Mouse (Mus musculus) olfactory bulb, adult 2 months (tissue): ENCODE data around the gene Gm20521. TPM values are rescaled to one million over a fixed set of nuclear protein-coding genes. Genes with fewer than 3 reads are reported as not detected.

ENCODE experiments used
- H3K27ac ChIP-seq: fragments of 200-500 bp; 2 replicates; pipeline ENCODE4 v1.5.1; 2012; ENCODE audit warnings: low read depth, low read length; ENCODE audit not compliant: insufficient read depth
- H3K4me1 ChIP-seq: fragments of 200-500 bp; 2 replicates; pipeline ENCODE4 v1.6.1; 2012; ENCODE audit warnings: low read length; ENCODE audit not compliant: control insufficient read depth, insufficient read depth
- H3K4me3 ChIP-seq: fragments of 200-500 bp; 2 replicates; pipeline ENCODE4 v1.5.1; 2012; ENCODE audit warnings: mild to moderate bottlenecking, low read depth, low read length, moderate library complexity; ENCODE audit not compliant: insufficient read depth
- CTCF ChIP-seq: fragments of 200-500 bp; IDR thresholded peaks from 2 replicates; pipeline ENCODE4 v1.5.1; 2012; ENCODE audit warnings: low read depth, mild to moderate bottlenecking, low read length, moderate library complexity; ENCODE audit not compliant: insufficient read depth
- POLR2A ChIP-seq: fragments of 200-500 bp; IDR thresholded peaks from 2 replicates; pipeline ENCODE4 v1.6.1; 2012; ENCODE audit warnings: mild to moderate bottlenecking, low read depth, low read length, moderate library complexity; ENCODE audit not compliant: insufficient read depth
- WGBS: fragments of 180-500 bp; shearing (Covaris S2); methylation state at CpG from one replicate; pipeline ENCODE4 v1.1.7; 2018; 5-methylcytosine and 5-hydroxymethylcytosine counted together
- polyA plus RNA-seq: library from polyadenylated mRNA; stranded (reverse); fragments of >200 nt; gene quantifications from 2 replicates; pipeline ENCODE4 v1.2.4, GENCODE M21; 2012; ENCODE audit warnings: low replicate concordance; ENCODE audit not compliant: missing spikeins, insufficient read depth, insufficient read length

Gm20521 gene
- polyA plus RNA-seq, result not detected in 2 replicates

GRCm38 (mm10) chr14:54883154-54884021 is at the start of gene Gm20521, which contains the start of gene Bcl2l2:
Gene Gm20521, plus strand, starts transcription at chr14:54883441.
Gene Bcl2l2, plus strand, starts transcription at chr14:54883377.
- H3K4me1 ChIP-seq, result peaks cover 23% of the 10 kb centered on the region
- H3K27ac ChIP-seq, result peak within 1 kb of the TSS; percentile 75
- peak within 1 kb of the TSS; percentile 72 for H3K4me3 ChIP-seq
- under 1% methylated on average over 27 of the region's 27 CpGs for WGBS
- TF ChIP-seq POLR2A (0 out of 2 replicates have a peak, but pooled peaks have one; percentile 30), CTCF (no peak)

DNA sequence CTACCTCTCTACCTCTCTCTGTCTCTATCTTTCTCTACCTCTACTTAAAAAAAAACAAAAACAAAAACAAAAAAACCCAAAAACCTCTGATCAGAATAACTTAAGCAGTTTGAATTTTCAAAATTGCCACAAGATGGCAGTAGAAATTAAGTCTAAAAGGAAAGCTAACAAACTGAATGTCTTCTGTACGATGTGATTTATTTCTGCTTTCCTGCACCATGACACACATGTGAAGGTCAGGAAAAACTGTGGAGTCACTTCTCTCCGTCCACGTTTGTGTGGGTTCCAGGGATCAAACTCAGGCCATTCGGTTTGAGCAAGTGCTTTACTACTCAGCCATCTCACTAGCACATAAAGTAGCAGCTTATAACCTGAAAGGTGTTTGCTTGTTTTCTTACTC is 39.8 kb upstream of the Gm20521 start:
- WGBS, result 3% methylated on average over 4 of the region's 4 CpGs
- TF ChIP-seq POLR2A, result no peak
- no peak for TF ChIP-seq CTCF
- H3K27ac ChIP-seq, result no peak overlapping the region

DNA sequence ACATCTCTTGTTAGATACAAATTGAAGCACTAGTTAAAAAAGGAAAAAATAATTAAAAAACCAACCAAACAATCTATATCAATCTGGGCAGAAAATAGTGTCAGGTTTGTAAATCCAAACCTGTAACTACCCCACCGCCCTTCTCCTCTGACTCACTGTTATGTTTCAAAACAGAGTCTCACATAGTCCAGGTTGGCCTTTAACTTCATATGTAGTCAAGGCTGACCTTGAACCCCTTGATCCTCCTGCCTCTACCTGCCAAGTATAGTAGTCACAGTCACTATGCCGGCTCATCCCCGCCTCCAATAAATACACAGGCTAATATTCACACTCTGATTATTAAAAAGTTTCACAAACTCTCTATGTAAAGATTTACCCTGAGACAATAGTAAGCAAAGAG is 27.5 kb upstream of the Gm20521 start:
- H3K4me1 ChIP-seq, result 0 out of 2 replicates have a peak, but pooled peaks cover 4% of the 10 kb centered on the region
- H3K4me3 ChIP-seq, result no peak overlapping the region
- 93% methylated on average over 3 of the region's 3 CpGs for WGBS
- TF ChIP-seq POLR2A (no peak), CTCF (no peak)
- H3K27ac ChIP-seq, result no peak overlapping the region

More for the DNA sequence above, 39.8 kb upstream of the Gm20521 start:
- Histone ChIP-seq H3K4me1 (no peaks in the 10 kb centered on the region), H3K4me3 (no peak overlapping the region)

DNA sequence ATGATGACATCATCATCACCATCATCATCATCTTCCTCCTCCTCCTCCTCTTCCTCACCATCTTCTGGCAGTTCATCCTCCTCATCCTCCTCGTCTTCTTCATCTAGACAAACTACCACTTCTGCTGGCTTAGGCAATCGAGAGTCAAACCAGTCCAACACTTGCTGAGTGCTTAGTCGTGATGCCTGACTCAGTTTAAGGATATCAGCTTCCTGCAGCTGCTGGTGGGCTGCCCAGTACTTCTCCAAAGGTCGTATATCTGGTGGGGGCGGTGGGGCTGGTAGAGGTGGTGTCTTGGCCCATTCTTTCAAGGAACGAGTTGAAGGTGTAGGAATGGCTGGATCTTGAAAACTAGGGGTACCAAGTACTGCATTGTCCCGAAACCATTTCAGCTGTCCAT is 26.5 kb upstream of the Gm20521 start:
- Histone ChIP-seq H3K27ac (no peak overlapping the region), H3K4me1 (0 out of 2 replicates have a peak, but pooled peaks cover 4% of the 10 kb centered on the region), H3K4me3 (no peak overlapping the region)
- no peak for TF ChIP-seq POLR2A
- TF ChIP-seq CTCF, result no peak
- 83% methylated on average over 7 of the region's 7 CpGs for WGBS

DNA sequence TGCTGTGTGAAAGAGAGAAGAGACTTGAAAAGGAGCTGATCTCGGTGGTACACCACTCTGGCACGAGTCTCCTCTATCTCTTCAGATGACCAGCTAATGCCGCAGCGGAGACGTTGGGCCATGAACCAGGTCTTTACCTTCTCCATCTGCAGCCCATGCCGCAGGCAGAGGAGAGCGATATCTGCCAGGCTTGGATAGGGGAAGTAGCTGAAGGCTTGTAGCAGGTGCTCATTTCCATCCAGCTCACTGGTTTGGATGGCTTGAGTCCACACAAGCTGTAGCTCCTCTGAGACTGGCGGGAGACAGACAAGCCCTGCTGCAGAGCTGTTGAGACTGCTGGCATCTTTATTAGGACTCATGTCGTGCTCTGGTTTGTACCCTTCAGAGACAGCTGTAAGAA is 25.4 kb upstream of the Gm20521 start:
- H3K27ac ChIP-seq, result no peak overlapping the region
- no peak overlapping the region for H3K4me3 ChIP-seq
- 78% methylated on average over 9 of the region's 9 CpGs for WGBS
- TF ChIP-seq POLR2A (no peak), CTCF (no peak)
- 0 out of 2 replicates have a peak, but pooled peaks cover 4% of the 10 kb centered on the region for H3K4me1 ChIP-seq

GRCm38 (mm10) chr14:54860511-54860910 is 22.7 kb upstream of the Gm20521 start:
- H3K27ac ChIP-seq, result no peak overlapping the region
- TF ChIP-seq POLR2A, result no peak
- TF ChIP-seq CTCF, result no peak
- WGBS, result 37% methylated on average over 2 of the region's 2 CpGs
- 0 out of 2 replicates have a peak, but pooled peaks cover 7% of the 10 kb centered on the region for H3K4me1 ChIP-seq
- no peak overlapping the region for H3K4me3 ChIP-seq

DNA sequence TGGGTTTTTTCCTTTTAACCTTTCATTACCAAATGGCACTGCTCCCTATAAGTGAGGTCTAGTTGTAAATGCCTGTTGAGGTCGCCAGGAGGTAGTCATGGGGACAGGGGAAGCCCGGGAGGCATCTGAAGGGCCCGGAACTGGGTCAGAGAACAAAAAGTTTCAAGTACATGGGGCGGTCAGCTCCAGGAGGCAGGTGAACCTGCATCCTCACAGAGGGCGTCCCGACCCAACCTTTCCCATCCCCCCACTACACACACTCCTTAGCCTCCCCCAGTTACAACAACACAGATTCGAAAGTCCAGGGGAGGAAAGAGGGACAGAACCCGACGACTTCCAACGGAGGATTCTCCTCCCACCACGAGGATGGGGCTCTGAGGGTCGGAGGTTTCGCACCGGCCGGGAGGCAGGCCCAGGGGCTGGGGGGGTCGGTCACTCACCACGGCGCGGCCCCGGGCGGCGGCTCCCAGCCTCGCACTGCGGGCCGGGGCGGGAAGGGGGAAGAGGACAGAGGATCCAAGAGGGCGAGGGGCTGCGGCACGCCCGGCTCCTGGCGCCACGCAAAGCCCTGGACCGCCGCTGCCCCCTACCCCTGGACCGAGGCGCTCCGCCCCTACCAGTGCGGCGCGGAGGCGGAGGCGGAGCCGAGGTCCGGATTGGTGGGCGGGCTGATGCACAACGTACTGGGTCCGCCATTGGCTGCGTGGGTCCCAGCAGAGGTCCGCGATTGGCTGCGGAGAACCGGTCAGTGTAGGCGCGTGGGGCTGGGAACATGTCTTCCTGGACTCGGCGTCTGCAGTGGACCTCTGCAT is 19.5 kb upstream of the Gm20521 start:
- TF ChIP-seq POLR2A (peak; percentile 63; the same call in 1 of the 2 replicates), CTCF (no peak)
- Histone ChIP-seq H3K4me1 (0 out of 2 replicates have a peak, but pooled peaks cover 3% of the 10 kb centered on the region), H3K27ac (peak overlapping the region; percentile 29; the same call in 1 of the 2 replicates), H3K4me3 (peak overlapping the region; percentile 73)
- WGBS, result under 1% methylated on average over 56 of the region's 56 CpGs

DNA sequence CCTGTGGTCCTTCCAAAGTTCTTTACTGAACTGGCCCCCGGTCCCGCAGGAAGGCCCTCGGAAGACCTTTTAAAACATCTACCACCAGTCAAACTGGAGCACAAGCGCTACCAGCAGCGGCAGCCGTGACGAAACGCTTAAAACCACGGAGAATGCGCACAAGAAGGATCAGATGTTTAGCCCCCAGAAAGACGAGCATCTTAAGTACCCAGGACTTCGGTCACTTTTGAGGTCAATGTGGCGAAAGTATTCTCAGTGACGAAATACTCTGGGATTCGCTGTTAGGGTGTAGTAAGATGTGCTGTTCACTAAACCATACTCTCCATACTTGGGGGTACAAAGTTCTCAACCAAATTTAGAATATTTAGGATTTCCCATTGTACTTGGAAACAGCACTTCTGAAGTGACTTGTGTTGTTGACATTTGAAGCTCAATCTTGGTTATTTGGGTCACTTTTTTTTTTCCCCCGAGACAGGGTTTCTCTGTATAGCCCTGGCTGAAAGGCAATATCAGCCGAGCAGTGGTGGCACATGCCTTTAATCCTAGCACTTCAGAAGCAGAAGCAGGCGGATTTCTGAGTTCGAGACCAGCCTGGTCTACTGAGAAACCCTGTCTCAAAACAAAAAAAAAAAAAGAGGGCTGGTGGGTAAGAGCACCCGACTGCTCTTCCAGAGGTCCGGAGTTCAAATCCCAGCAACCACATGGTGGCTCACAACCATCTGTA is 18.8 kb upstream of the Gm20521 start:
- H3K27ac ChIP-seq, result peak overlapping the region; percentile 29; the same call in 1 of the 2 replicates
- WGBS, result 15% methylated on average over 21 of the region's 21 CpGs

More for the DNA sequence above, 18.8 kb upstream of the Gm20521 start:
- Histone ChIP-seq H3K4me3 (peak overlapping the region; percentile 73), H3K4me1 (0 out of 2 replicates have a peak, but pooled peaks cover 3% of the 10 kb centered on the region)
- TF ChIP-seq POLR2A (no peak), CTCF (no peak)
